Mouse (Mus musculus) ES-E14 (cell line): Measurements from ENCODE around the gene Ptgir. TPM values are rescaled to one million over a fixed set of nuclear protein-coding genes. Genes with fewer than 3 reads are reported as not detected.

ENCODE experiments used
- DNase-seq: peaks from one replicate; pipeline ENCODE4 v3.0.0-alpha.2; 2013; ENCODE audit warnings: low read depth, low spot score
- H3K27ac ChIP-seq: 2 replicates; pipeline ENCODE4 v1.5.1; 2012; ENCODE audit warnings: low read depth, mild to moderate bottlenecking, low read length, moderate library complexity, mixed read lengths; ENCODE audit not compliant: poor library complexity, insufficient read depth, severe bottlenecking
- H3K36me3 ChIP-seq: 2 replicates; pipeline ENCODE4 v1.6.1; 2012; ENCODE audit warnings: mild to moderate bottlenecking, low read length, moderate library complexity, mixed read lengths; ENCODE audit not compliant: control insufficient read depth, poor library complexity, insufficient read depth, severe bottlenecking
- H3K4me1 ChIP-seq, 2 experiments: fragments of 150-350 bp in 1 of 2; sonication (generic) in 1 of 2; 2 replicates each; pipeline ENCODE4 v1.6.1; 2012; ENCODE audit warnings: low read length in 2 of 2, mild to moderate bottlenecking in 1 of 2, mixed read lengths in 1 of 2; ENCODE audit not compliant: control insufficient read depth in 2 of 2, insufficient read depth in 2 of 2, poor library complexity in 1 of 2
- H3K4me3 ChIP-seq, 2 experiments: fragments of 150-350 bp in 1 of 2; sonication (generic) in 1 of 2; 2 replicates each; pipeline ENCODE4 v1.5.1; 2012; ENCODE audit warnings: low read length in 2 of 2, low read depth in 1 of 2, mild to moderate bottlenecking in 1 of 2, mixed read lengths in 1 of 2; ENCODE audit not compliant: insufficient read depth in 1 of 2, poor library complexity in 1 of 2, severe bottlenecking in 1 of 2
- H3K9ac ChIP-seq: 2 replicates; pipeline ENCODE4 v1.6.1; 2012; ENCODE audit warnings: low read depth, mild to moderate bottlenecking, low read length, mixed read lengths; ENCODE audit not compliant: poor library complexity, insufficient read depth, severe bottlenecking
- H3K9me3 ChIP-seq: fragments of 150-350 bp; sonication (generic); 2 replicates; pipeline ENCODE4 v1.6.1; 2012; ENCODE audit warnings: low read depth, mild to moderate bottlenecking, low read length; ENCODE audit not compliant: control insufficient read depth, insufficient read depth
- CHD2 ChIP-seq: IDR thresholded peaks from 2 replicates; pipeline ENCODE4 v1.6.1; 2014; ENCODE audit warnings: mild to moderate bottlenecking, low read depth, low read length, inconsistent platforms
- HCFC1 ChIP-seq: IDR thresholded peaks from 2 replicates; pipeline ENCODE4 v1.6.1; 2012; ENCODE audit warnings: low read length, inconsistent platforms, borderline replicate concordance; ENCODE audit not compliant: insufficient read depth
- MAFK ChIP-seq: IDR thresholded peaks from 2 replicates; pipeline ENCODE4 v1.6.1; 2014; ENCODE audit warnings: mild to moderate bottlenecking, low read depth, low read length, inconsistent platforms; ENCODE audit not compliant: insufficient read depth
- ZC3H11A ChIP-seq: IDR thresholded peaks from 2 replicates; pipeline ENCODE4 v1.6.1; 2012; ENCODE audit warnings: low read depth, mild to moderate bottlenecking, inconsistent platforms, low read length, borderline replicate concordance
- ZNF384 ChIP-seq: IDR thresholded peaks from 2 replicates; pipeline ENCODE4 v1.6.1; 2012; ENCODE audit warnings: low read depth, low read length, inconsistent platforms
- in situ Hi-C, 2 experiments: fragments of 600-800 bp; cut with MboI; formaldehyde crosslinking; loops; one replicate each; pipeline ENCODE4 v1.15.1; 2025; ENCODE audit warnings: low sequenced_read_pairs in 2 of 2, inconsistent platforms in 1 of 2; ENCODE audit not compliant: unreplicated experiment in 2 of 2
- total RNA-seq: library from RNA; depleted of rRNA; stranded (reverse); fragments of 300-350 nt; gene quantifications from 2 replicates; pipeline ENCODE4 v1.2.3, GENCODE M21; 2012

The Ptgir gene
- total RNA-seq, 1 experiment, result 0.09 TPM

- Histone ChIP-seq H3K9ac (no peak overlapping the region), H3K4me3 (no peak overlapping the region), H3K4me1 (peaks cover 0 to 37% of the 10 kb centered on the region in 2 experiments; a peak in 1 of 4 replicates), H3K36me3 (peaks cover 54% of the 10 kb centered on the region), H3K27ac (no peak overlapping the region), H3K9me3 (no peaks in the 10 kb centered on the region)
- no peak for TF ChIP-seq CHD2
- TF ChIP-seq MAFK, result no peak
- TF ChIP-seq HCFC1, result no peak
- no peak for TF ChIP-seq ZNF384
- no peak for TF ChIP-seq ZC3H11A
- in situ Hi-C loops, result loop anchor here in 1 of 2 experiments (25.0 kb wide), 1 partner anchor 107 kb away; the partner anchor contains the start of genes Fkrp and Strn4
- no peak for DNase-seq
Measured at GRCm38 (mm10) chr7:16919395-16920149, 13.3 kb downstream of the Ptgir start.

DNA sequence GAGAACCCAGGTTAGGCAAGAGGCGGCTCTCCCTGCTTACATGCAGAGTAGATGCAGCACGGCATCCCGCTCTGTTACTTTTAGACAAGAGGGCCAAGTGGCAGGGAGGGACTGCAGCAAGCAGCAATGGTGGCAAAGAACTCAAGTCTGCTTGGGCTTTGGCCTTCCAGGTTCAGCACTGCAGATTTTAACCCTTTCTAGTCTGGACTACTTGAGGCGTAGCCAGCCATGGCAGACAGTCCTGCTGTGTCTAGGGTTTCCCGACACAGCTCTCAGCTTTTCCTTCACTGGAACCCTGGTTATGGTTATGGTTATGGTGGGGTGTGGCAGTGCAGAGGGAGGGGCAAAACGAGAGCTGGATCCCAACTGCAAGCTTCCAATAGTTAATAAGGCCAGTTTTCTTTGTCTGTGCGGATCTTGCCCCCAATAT is 13.9 kb downstream of the Ptgir start:
- Histone ChIP-seq H3K27ac (no peak overlapping the region), H3K36me3 (peaks cover 51% of the 10 kb centered on the region), H3K4me3 (no peak overlapping the region), H3K9me3 (no peaks in the 10 kb centered on the region), H3K4me1 (peaks cover 0 to 37% of the 10 kb centered on the region in 2 experiments; a peak in 1 of 4 replicates), H3K9ac (no peak overlapping the region)
- TF ChIP-seq HCFC1 (no peak), ZC3H11A (no peak), MAFK (no peak), ZNF384 (no peak), CHD2 (no peak)
- no peak for DNase-seq
- in situ Hi-C loops, result loop anchor here in 1 of 2 experiments (25.0 kb wide), 1 partner anchor 108 kb away; the partner anchor contains the start of genes Fkrp and Strn4

- no peak for DNase-seq
- no peak overlapping the region for H3K27ac ChIP-seq
- TF ChIP-seq HCFC1 (no peak), MAFK (no peak), CHD2 (no peak), ZC3H11A (no peak)
Measured at GRCm38 (mm10) chr7:16920818-16921791, 14.8 kb downstream of the Ptgir start.

DNA sequence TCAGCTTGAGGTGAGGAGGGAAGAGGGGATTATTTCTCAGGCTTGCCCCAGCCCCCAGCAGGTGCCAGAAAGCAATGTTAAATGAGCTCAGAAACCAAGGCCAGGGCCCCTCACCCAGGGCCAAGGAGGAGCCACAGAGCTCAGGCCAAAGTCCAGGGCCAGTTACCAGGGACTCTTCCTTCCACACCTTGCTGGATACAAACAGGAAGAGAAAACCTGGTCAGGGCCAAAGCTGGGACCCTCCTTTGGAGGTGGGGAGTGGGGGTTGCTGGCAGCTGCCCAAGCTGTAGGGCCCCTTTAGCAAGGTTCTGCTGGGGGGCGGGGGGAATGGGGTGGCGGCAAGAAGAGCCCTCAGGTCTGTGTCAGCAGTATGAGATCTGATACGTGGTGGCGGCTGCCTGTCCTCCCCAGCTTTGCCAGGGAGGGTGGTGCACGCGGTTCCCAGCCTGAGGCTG is 15.6 kb downstream of the Ptgir start:
- no peak for TF ChIP-seq CHD2
- no peak for TF ChIP-seq MAFK
- DNase-seq, result no peak
- Histone ChIP-seq H3K4me3 (no peak overlapping the region), H3K27ac (no peak overlapping the region), H3K36me3 (peaks cover 36% of the 10 kb centered on the region), H3K4me1 (peaks cover 0 to 28% of the 10 kb centered on the region in 2 experiments; a peak in 1 of 4 replicates), H3K9ac (no peak overlapping the region), H3K9me3 (no peaks in the 10 kb centered on the region)
- in situ Hi-C loops, result loop anchor here in 1 of 2 experiments (25.0 kb wide), 1 partner anchor 110 kb away; the partner anchor contains the start of genes Fkrp and Strn4

More at GRCm38 (mm10) chr7:16920818-16921791, 14.8 kb downstream of the Ptgir start:
- Histone ChIP-seq H3K9ac (no peak overlapping the region), H3K4me1 (peaks cover 0 to 32% of the 10 kb centered on the region in 2 experiments; a peak in 1 of 4 replicates), H3K9me3 (no peaks in the 10 kb centered on the region), H3K4me3 (no peak overlapping the region), H3K36me3 (peaks cover 44% of the 10 kb centered on the region)
- in situ Hi-C loops, result loop anchor here in 1 of 2 experiments (25.0 kb wide), 1 partner anchor 109 kb away; the partner anchor contains the start of genes Fkrp and Strn4
